Mouse (Mus musculus): ENCODE data around the gene Shroom4.
"Not testable (repeated sequence)": the region's sequence is repeated elsewhere in the genome, so short reads cannot be mapped to it uniquely, and the experiment has no call there.

GRCm38 (mm10) chrX:6469251-6469650 lies 69.6 kb downstream of the Shroom4 start:
- not testable (repeated sequence) for TF ChIP-seq POLR2A (IDR thresholded peaks at IDR 0.05; ENCODE audit: insufficient read depth, low read length); CTCF (IDR thresholded peaks at IDR 0.05; ENCODE audit: low read depth, low read length); EP300 (IDR thresholded peaks at IDR 0.05; ENCODE audit: insufficient read depth, low read depth, low read length)

Data from ES-Bruce4 (cell line).